Mouse (Mus musculus): ENCODE measurements around the gene Kcnh6. TPM values are rescaled to one million over a fixed set of nuclear protein-coding genes. Genes with fewer than 3 reads are reported as not detected.
"Not testable (repeated sequence)": the region's sequence is repeated elsewhere in the genome, so short reads cannot be mapped to it uniquely, and the experiment has no call there.

Kcnh6 gene
- total and polyA plus RNA-seq, 2 experiments from 2014 or later: 3.0 to 4.3 TPM

GRCm38 (mm10) chr11:106025774-106026173, 17.9 kb downstream of the Kcnh6 start:
- Histone ChIP-seq H3K36me3 (ENCODE audit: insufficient read depth, low read length) (no peaks in the 10 kb centered on the region), H3K4me2 (ENCODE audit: low read depth, low read length) (no peak overlapping the region), H3K4me1 (ENCODE audit: insufficient read depth, low read length) (0 out of 2 replicates have a peak, but pooled peaks cover 4% of the 10 kb centered on the region), H3K27me3 (ENCODE audit: insufficient read depth, low read length) (no peaks in the 10 kb centered on the region), H3K27ac (no peak overlapping the region), H3K9ac (replicated peaks; ENCODE audit: low read length) (no peak overlapping the region), H3K4me3 (ENCODE audit: low read length) (no peak overlapping the region), H3K9me3 (ENCODE audit: low read length) (no peaks in the 10 kb centered on the region)
- TF ChIP-seq CTCF (IDR thresholded peaks at IDR 0.05; ENCODE audit: low read depth): no peak
- 86% methylated on average over 3 of the region's 3 CpGs for whole genome bisulfite sequencing
- ATAC-seq (no peak), DNase-seq (ENCODE audit: low spot score) (no peak)

GRCm38 (mm10) chr11:106026465-106027151, 18.7 kb downstream of the Kcnh6 start:
- peak; percentile 45; the same call in 1 of the 2 replicates for ATAC-seq
- Histone ChIP-seq H3K4me1 (ENCODE audit: insufficient read depth, low read length) (no peaks in the 10 kb centered on the region), H3K9ac (replicated peaks; ENCODE audit: low read length) (no peak overlapping the region), H3K36me3 (ENCODE audit: insufficient read depth, low read length) (no peaks in the 10 kb centered on the region), H3K9me3 (ENCODE audit: low read length) (no peaks in the 10 kb centered on the region), H3K4me2 (ENCODE audit: low read depth, low read length) (no peak overlapping the region), H3K27ac (no peak overlapping the region), H3K4me3 (ENCODE audit: low read length) (no peak overlapping the region), H3K27me3 (ENCODE audit: insufficient read depth, low read length) (no peaks in the 10 kb centered on the region)
- peak; percentile 86 for TF ChIP-seq CTCF (IDR thresholded peaks at IDR 0.05; ENCODE audit: low read depth)
- DNase-seq (ENCODE audit: low spot score): peak; percentile 67
- 40% methylated on average over 11 of the region's 11 CpGs for WGBS

GRCm38 (mm10) chr11:106027607-106028006, 19.7 kb downstream of the Kcnh6 start:
- Histone ChIP-seq H3K9ac (replicated peaks; ENCODE audit: low read length) (no peak overlapping the region), H3K9me3 (ENCODE audit: low read length) (no peaks in the 10 kb centered on the region), H3K4me3 (ENCODE audit: low read length) (no peak overlapping the region), H3K4me1 (ENCODE audit: insufficient read depth, low read length) (no peaks in the 10 kb centered on the region), H3K27ac (no peak overlapping the region), H3K36me3 (ENCODE audit: insufficient read depth, low read length) (no peaks in the 10 kb centered on the region), H3K27me3 (ENCODE audit: insufficient read depth, low read length) (no peaks in the 10 kb centered on the region), H3K4me2 (ENCODE audit: low read depth, low read length) (no peak overlapping the region)
- 0 out of 2 replicates have a peak, but pooled peaks have one; percentile 18 for ATAC-seq
- no peak for DNase-seq (ENCODE audit: low spot score)
- WGBS: 87% methylated on average over 5 of the region's 5 CpGs
- no peak for TF ChIP-seq CTCF (IDR thresholded peaks at IDR 0.05; ENCODE audit: low read depth)

- H3K27ac ChIP-seq; H3K4me2 ChIP-seq (ENCODE audit: low read depth, low read length); H3K27me3 ChIP-seq (ENCODE audit: insufficient read depth, low read length); H3K4me1 ChIP-seq (ENCODE audit: insufficient read depth, low read length); H3K36me3 ChIP-seq (ENCODE audit: insufficient read depth, low read length); H3K9me3 ChIP-seq (ENCODE audit: low read length); H3K9ac ChIP-seq (replicated peaks; ENCODE audit: low read length); ATAC-seq; DNase-seq (ENCODE audit: low spot score): not testable (repeated sequence)
- WGBS: 36% methylated on average over 7 of the region's 25 CpGs
- H3K4me3 ChIP-seq (ENCODE audit: low read length): peak overlapping the region; percentile 22; the same call in 1 of the 2 replicates
These were observed 24.1 kb downstream of the Kcnh6 start for GRCm38 (mm10) chr11:106032074-106032473.

- H3K36me3 ChIP-seq (ENCODE audit: insufficient read depth, low read length): no peaks in the 10 kb centered on the region
- no peaks in the 10 kb centered on the region for H3K9me3 ChIP-seq (ENCODE audit: low read length)
- WGBS: 35% methylated on average over 11 of the region's 11 CpGs
- peak overlapping the region; percentile 31; the same call in 1 of the 2 replicates for H3K9ac ChIP-seq (replicated peaks; ENCODE audit: low read length)
- H3K4me1 ChIP-seq (ENCODE audit: insufficient read depth, low read length): peaks cover 7% of the 10 kb centered on the region
- H3K27me3 ChIP-seq (ENCODE audit: insufficient read depth, low read length): no peaks in the 10 kb centered on the region
- peak overlapping the region; percentile 32 for H3K4me2 ChIP-seq (ENCODE audit: low read depth, low read length)
- no peak overlapping the region for H3K4me3 ChIP-seq (ENCODE audit: low read length)
- H3K27ac ChIP-seq: peak overlapping the region; percentile 67
- ATAC-seq: no peak
- TF ChIP-seq CTCF (IDR thresholded peaks at IDR 0.05; ENCODE audit: low read depth): peak; percentile 36
- peak; percentile 32 for DNase-seq (ENCODE audit: low spot score)
These were observed 25.6 kb downstream of the Kcnh6 start for GRCm38 (mm10) chr11:106033491-106033919.

GRCm38 (mm10) chr11:106034986-106035385, 27.1 kb downstream of the Kcnh6 start:
- no peaks in the 10 kb centered on the region for H3K36me3 ChIP-seq (ENCODE audit: insufficient read depth, low read length)
- no peak overlapping the region for H3K9ac ChIP-seq (replicated peaks; ENCODE audit: low read length)
- no peaks in the 10 kb centered on the region for H3K9me3 ChIP-seq (ENCODE audit: low read length)
- H3K27ac ChIP-seq: no peak overlapping the region
- H3K4me1 ChIP-seq (ENCODE audit: insufficient read depth, low read length): peaks cover 7% of the 10 kb centered on the region
- no peak for TF ChIP-seq CTCF (IDR thresholded peaks at IDR 0.05; ENCODE audit: low read depth)
- DNase-seq (ENCODE audit: low spot score) (no peak), ATAC-seq (no peak)
- no peak overlapping the region for H3K4me2 ChIP-seq (ENCODE audit: low read depth, low read length)
- no peaks in the 10 kb centered on the region for H3K27me3 ChIP-seq (ENCODE audit: insufficient read depth, low read length)
- WGBS: 89% methylated on average over 9 of the region's 9 CpGs
- no peak overlapping the region for H3K4me3 ChIP-seq (ENCODE audit: low read length)
